Mouse (Mus musculus) hindbrain, embryonic 12.5 days (tissue): Measurements from ENCODE around the gene Kctd11. TPM values are rescaled to one million over a fixed set of nuclear protein-coding genes. Genes with fewer than 3 reads are reported as not detected.
A peak's percentile ranks its signal among the peaks of the same experiment; 100 is the strongest.

Experiments used
- ATAC-seq: fragments of 200-750 bp; cut with Nextera tagmentation; 2 replicates; pipeline ENCODE4 v1.8.0; 2017; ENCODE audit warnings: moderate TSS enrichment; ENCODE audit not compliant: low FRiP score
- H3K27ac ChIP-seq: fragments of 300-500 bp; sonication (generic); 2 replicates; pipeline ENCODE4 v1.5.1; 2016; ENCODE audit warnings: mild to moderate bottlenecking
- H3K27me3 ChIP-seq: fragments of 300-500 bp; sonication (generic); 2 replicates; pipeline ENCODE4 v1.6.1; 2016; ENCODE audit warnings: mild to moderate bottlenecking
- H3K36me3 ChIP-seq: fragments of 300-500 bp; sonication (generic); 2 replicates; pipeline ENCODE4 v1.6.1; 2016; ENCODE audit warnings: mild to moderate bottlenecking
- H3K4me1 ChIP-seq: fragments of 300-500 bp; sonication (generic); 2 replicates; pipeline ENCODE4 v1.6.1; 2016
- H3K4me2 ChIP-seq: fragments of 300-500 bp; sonication (generic); replicated peaks from 2 replicates; pipeline ENCODE4 v1.6.1; 2016; ENCODE audit warnings: mild to moderate bottlenecking
- H3K4me3 ChIP-seq: fragments of 300-500 bp; sonication (generic); 2 replicates; pipeline ENCODE4 v1.5.1; 2016; ENCODE audit warnings: mild to moderate bottlenecking
- H3K9ac ChIP-seq: fragments of 300-500 bp; sonication (generic); 2 replicates; pipeline ENCODE4 v1.6.1; 2016; ENCODE audit warnings: mild to moderate bottlenecking, moderate library complexity
- H3K9me3 ChIP-seq: fragments of 300-500 bp; sonication (generic); replicated peaks from 2 replicates; pipeline ENCODE4 v1.6.1; 2016; ENCODE audit warnings: mild to moderate bottlenecking
- WGBS: fragments of 180-500 bp; shearing (Covaris S2); methylation state at CpG from one replicate; pipeline ENCODE4 v1.1.7; 2016; 5-methylcytosine and 5-hydroxymethylcytosine counted together
- microRNA-seq: library from miRNA; unstranded; fragments of <30 nt; microRNA quantifications from one replicate; pipeline ENCODE4, GENCODE M21; 2017
- polyA plus RNA-seq: library from polyadenylated mRNA; unstranded; fragments of >200 nt; fragmentation: Nextera tagmentation; extraction: Ambion mirVana; gene quantifications from 2 replicates; pipeline ENCODE4 v1.2.1, GENCODE M21; 2016

The Kctd11 gene
- polyA plus RNA-seq, 1 experiment from 2014 or later: 3.2 TPM

- ATAC-seq: no peak
- 1% methylated on average over 9 of the region's 9 CpGs for WGBS
- Histone ChIP-seq H3K27ac (peak overlapping the region; percentile 97), H3K4me1 (peaks cover 46% of the 10 kb centered on the region), H3K27me3 (peaks cover 12% of the 10 kb centered on the region; the same call in 1 of the 2 replicates), H3K9ac (peak overlapping the region; percentile 98), H3K4me3 (peak overlapping the region; percentile 88), H3K9me3 (no peaks in the 10 kb centered on the region), H3K4me2 (peak overlapping the region; percentile 97), H3K36me3 (peaks cover 33% of the 10 kb centered on the region)
Measured at GRCm38 (mm10) chr11:69835326-69835965, 45.8 kb downstream of the Kctd11 start.

DNA sequence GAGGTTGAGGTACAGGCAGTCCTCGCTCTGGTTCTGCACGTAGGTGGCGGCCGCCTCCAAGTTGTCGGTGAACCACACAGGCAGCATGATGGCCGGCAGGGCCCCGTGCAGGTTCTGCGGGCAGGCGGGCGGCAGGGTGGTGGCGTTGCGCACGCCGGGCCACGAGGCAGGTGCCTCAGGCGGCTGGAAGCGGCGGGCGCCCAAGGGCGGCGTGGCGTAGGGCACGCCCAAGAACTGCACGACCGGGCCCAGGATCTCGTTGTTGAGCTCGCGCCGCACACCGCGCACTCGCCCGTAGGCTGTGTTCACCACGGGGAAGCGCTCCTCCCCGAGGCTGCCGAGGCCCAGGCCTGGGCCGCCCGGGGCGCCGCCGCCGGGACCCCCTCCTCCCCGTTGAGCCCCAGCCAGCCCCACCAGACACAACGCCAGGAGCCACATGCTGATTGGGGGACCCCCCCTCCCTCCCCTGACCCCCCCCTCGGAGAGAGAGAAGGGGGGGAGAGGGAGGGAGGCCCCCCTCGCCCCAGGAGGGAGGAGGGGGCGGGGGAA lies 47.1 kb downstream of the Kctd11 start:
- Histone ChIP-seq H3K4me3 (peak overlapping the region; percentile 88), H3K27me3 (peaks cover 12% of the 10 kb centered on the region; the same call in 1 of the 2 replicates), H3K9ac (peak overlapping the region; percentile 98), H3K36me3 (peaks cover 36% of the 10 kb centered on the region), H3K27ac (peak overlapping the region; percentile 44), H3K4me1 (peaks cover 48% of the 10 kb centered on the region), H3K9me3 (no peaks in the 10 kb centered on the region), H3K4me2 (peak overlapping the region; percentile 97)
- 7% methylated on average over 48 of the region's 48 CpGs for WGBS
- ATAC-seq: no peak

DNA sequence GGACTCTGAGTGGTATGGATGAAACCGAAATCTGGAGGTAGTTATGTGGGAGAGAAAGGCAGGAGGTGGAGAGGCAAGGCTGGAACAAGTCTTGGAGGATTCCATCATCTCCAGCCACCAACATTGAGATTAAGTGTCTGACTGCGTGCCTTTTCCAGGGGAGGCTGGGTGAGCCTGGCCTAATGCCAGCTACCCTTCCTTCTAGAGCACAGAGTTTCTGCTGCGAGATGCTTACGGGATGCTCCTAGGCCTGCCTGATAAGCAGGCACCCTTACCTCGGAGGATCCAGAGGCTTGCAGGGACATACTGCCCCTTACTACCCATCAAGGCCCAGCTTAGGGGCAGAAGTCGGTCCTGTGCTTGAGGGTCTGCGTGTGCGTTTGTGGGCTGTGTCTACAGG lies 47.7 kb downstream of the Kctd11 start:
- 68% methylated on average over 8 of the region's 8 CpGs for WGBS
- Histone ChIP-seq H3K4me1 (peaks cover 49% of the 10 kb centered on the region), H3K9ac (peak overlapping the region; percentile 98), H3K4me2 (peak overlapping the region; percentile 97), H3K27me3 (peaks cover 12% of the 10 kb centered on the region; the same call in 1 of the 2 replicates), H3K9me3 (no peaks in the 10 kb centered on the region), H3K36me3 (peaks cover 38% of the 10 kb centered on the region), H3K4me3 (peak overlapping the region; percentile 88), H3K27ac (no peak overlapping the region)
- ATAC-seq: no peak

DNA sequence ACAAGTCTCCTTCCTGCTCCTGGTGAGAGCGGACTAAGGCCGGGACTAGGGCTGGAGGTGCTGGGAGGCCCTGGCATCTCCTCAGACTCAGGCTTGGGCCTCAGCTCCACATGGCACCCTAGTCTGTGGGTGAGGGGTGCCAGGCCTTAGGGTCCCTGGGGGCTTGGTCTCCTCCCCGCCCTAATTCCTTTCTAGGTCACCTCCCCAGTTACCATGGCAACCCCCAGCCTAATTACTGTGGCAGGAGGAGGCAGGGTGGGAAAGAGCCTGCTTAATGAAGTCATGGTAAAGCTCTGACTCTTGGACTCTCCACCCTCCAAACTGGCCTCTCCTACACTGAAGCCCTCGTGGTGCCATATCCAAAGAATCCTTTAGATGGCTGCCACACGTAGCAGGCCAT lies 52.4 kb downstream of the Kctd11 start:
- Histone ChIP-seq H3K9me3 (no peaks in the 10 kb centered on the region), H3K36me3 (peaks cover 84% of the 10 kb centered on the region), H3K4me3 (no peak overlapping the region), H3K4me2 (no peak overlapping the region), H3K27ac (no peak overlapping the region), H3K9ac (no peak overlapping the region), H3K4me1 (peaks cover 22% of the 10 kb centered on the region), H3K27me3 (0 out of 2 replicates have a peak, but pooled peaks cover 9% of the 10 kb centered on the region)
- WGBS: 62% methylated on average over 5 of the region's 5 CpGs
- no peak for ATAC-seq

Small RNA genes within 50 kb of the gene (microRNA-seq; reads per million reads assigned to microRNA genes)
- not detected for gene Mir6924

Other genes with a start within 250 kb of the Kctd11 start
- 62.7 and 62.8 TPM in 2 replicates for gene Fxr2, start 248.4 kb downstream of the Kctd11 start, polyA plus RNA-seq
- gene Sox15, start 226.1 kb downstream of the Kctd11 start, polyA plus RNA-seq: 0.26 TPM in 1 of 2 replicates, not detected in the other
- 68.0 and 69.1 TPM in 2 replicates for gene Mpdu1, start 218.8 kb downstream of the Kctd11 start, polyA plus RNA-seq
- 6.9 and 8.2 TPM in 2 replicates for gene Cd68, start 215.3 kb downstream of the Kctd11 start, polyA plus RNA-seq
- 555 and 589 TPM in 2 replicates for gene Eif4a1, start 209.0 kb downstream of the Kctd11 start, polyA plus RNA-seq
- gene Senp3, start 199.3 kb downstream of the Kctd11 start, polyA plus RNA-seq: 105 and 106 TPM in 2 replicates
- gene Tnfsf13, start 195.6 kb downstream of the Kctd11 start, polyA plus RNA-seq: 0.42 and 0.49 TPM in 2 replicates
- 3.1 and 3.4 TPM in 2 replicates for gene Tnfsf12, start 185.6 kb downstream of the Kctd11 start, polyA plus RNA-seq
- 0.80 and 1.9 TPM in 2 replicates for gene Tnfsfm13, start 185.3 kb downstream of the Kctd11 start, polyA plus RNA-seq
- 32.2 and 39.0 TPM in 2 replicates for gene Polr2a, start 122.8 kb downstream of the Kctd11 start, polyA plus RNA-seq
- gene Slc35g3, start 119.4 kb downstream of the Kctd11 start, polyA plus RNA-seq: 0.40 and 0.61 TPM in 2 replicates
- 2.3 and 2.4 TPM in 2 replicates for gene Zbtb4, start 115.5 kb downstream of the Kctd11 start, polyA plus RNA-seq
- gene Chrnb1, start 85.5 kb downstream of the Kctd11 start, polyA plus RNA-seq: 3.0 and 5.9 TPM in 2 replicates
- 3.7 and 4.2 TPM in 2 replicates for gene Fgf11, start 79.5 kb downstream of the Kctd11 start, polyA plus RNA-seq
- gene Tmem102, start 75.8 kb downstream of the Kctd11 start, polyA plus RNA-seq: 1.6 and 2.4 TPM in 2 replicates
- not detected in 2 replicates for gene Gm39566, start 66.1 kb downstream of the Kctd11 start, polyA plus RNA-seq
- 0.14 TPM in 1 of 2 replicates, not detected in the other for gene Spem2, start 62.9 kb downstream of the Kctd11 start, polyA plus RNA-seq
- gene Spem1, start 59.2 kb downstream of the Kctd11 start, polyA plus RNA-seq: 0.21 and 0.46 TPM in 2 replicates
- 14.7 and 14.9 TPM in 2 replicates for gene Nlgn2, start 43.6 kb downstream of the Kctd11 start, polyA plus RNA-seq
- 268 and 314 TPM in 2 replicates for gene Tmem256, start 42.9 kb downstream of the Kctd11 start, polyA plus RNA-seq
- gene Plscr3, start 35.0 kb downstream of the Kctd11 start, polyA plus RNA-seq: 74.9 and 87.3 TPM in 2 replicates
- gene Tnk1, start 22.7 kb downstream of the Kctd11 start, polyA plus RNA-seq: 0.57 and 1.4 TPM in 2 replicates
- gene Tmem95, start 3.4 kb downstream of the Kctd11 start, polyA plus RNA-seq: not detected in 2 replicates
- 0.86 and 0.92 TPM in 2 replicates for gene Acap1, start 14.1 kb upstream of the Kctd11 start, polyA plus RNA-seq
- 17.8 TPM in 2 replicates for gene 2810408A11Rik, start 19.6 kb upstream of the Kctd11 start, polyA plus RNA-seq
- gene Neurl4, start 19.7 kb upstream of the Kctd11 start, polyA plus RNA-seq: 15.0 and 15.2 TPM in 2 replicates
- 84.7 and 90.1 TPM in 2 replicates for gene Gps2, start 32.5 kb upstream of the Kctd11 start, polyA plus RNA-seq
- 1,354 and 1,360 TPM in 2 replicates for gene Eif5a, start 40.6 kb upstream of the Kctd11 start, polyA plus RNA-seq
- 5.5 and 9.0 TPM in 2 replicates for gene Ybx2, start 54.4 kb upstream of the Kctd11 start, polyA plus RNA-seq
- 9.6 and 12.9 TPM in 2 replicates for gene Slc2a4, start 66.8 kb upstream of the Kctd11 start, polyA plus RNA-seq
- 9.5 and 21.8 TPM in 2 replicates for gene Cldn7, start 83.4 kb upstream of the Kctd11 start, polyA plus RNA-seq
- gene Ctdnep1, start 99.8 kb upstream of the Kctd11 start, polyA plus RNA-seq: 22.4 and 26.1 TPM in 2 replicates
- gene Elp5, start 101.1 kb upstream of the Kctd11 start, polyA plus RNA-seq: 123 and 127 TPM in 2 replicates
- gene Gabarap, start 109.7 kb upstream of the Kctd11 start, polyA plus RNA-seq: 598 and 607 TPM in 2 replicates
- gene Phf23, start 114.4 kb upstream of the Kctd11 start, polyA plus RNA-seq: 87.8 and 96.2 TPM in 2 replicates
- 45.9 and 46.4 TPM in 2 replicates for gene Dvl2, start 119.2 kb upstream of the Kctd11 start, polyA plus RNA-seq
- gene Acadvl, start 134.0 kb upstream of the Kctd11 start, polyA plus RNA-seq: 59.8 and 61.9 TPM in 2 replicates
- gene Dlg4, start 135.5 kb upstream of the Kctd11 start, polyA plus RNA-seq: 23.0 and 28.5 TPM in 2 replicates
- 0.56 and 0.89 TPM in 2 replicates for gene Asgr1, start 172.7 kb upstream of the Kctd11 start, polyA plus RNA-seq
- not detected in 2 replicates for gene Asgr2, start 211.2 kb upstream of the Kctd11 start, polyA plus RNA-seq
- 0.50 and 0.77 TPM in 2 replicates for gene Mgl2, start 248.9 kb upstream of the Kctd11 start, polyA plus RNA-seq